Mouse (Mus musculus) testis, adult 2 months (tissue): ENCODE results near the gene Hspg2.

Experiments used
- CTCF ChIP-seq: fragments of 200-500 bp; IDR thresholded peaks from 2 replicates; pipeline ENCODE4 v1.5.1; 2012; ENCODE audit warnings: low read depth, mild to moderate bottlenecking, inconsistent platforms, low read length, moderate library complexity; ENCODE audit not compliant: control insufficient read depth, insufficient read depth, insufficient replicate concordance
- POLR2A ChIP-seq: fragments of 200-500 bp; IDR thresholded peaks from 2 replicates; pipeline ENCODE4 v1.6.1; 2012; ENCODE audit warnings: low read depth, mild to moderate bottlenecking, inconsistent platforms, low read length, moderate library complexity; ENCODE audit not compliant: control insufficient read depth

- TF ChIP-seq POLR2A (no peak), CTCF (no peak)
Measured at GRCm38 (mm10) chr4:137488038-137488437, 19.5 kb downstream of the Hspg2 start.
